Mouse (Mus musculus): ENCODE measurements around the gene Ctnnbl1. TPM values are rescaled to one million over a fixed set of nuclear protein-coding genes. Genes with fewer than 3 reads are reported as not detected.

Gene Ctnnbl1
- total RNA-seq (2023) = 10 to 100 TPM; 20.0 to 22.6 TPM

DNA sequence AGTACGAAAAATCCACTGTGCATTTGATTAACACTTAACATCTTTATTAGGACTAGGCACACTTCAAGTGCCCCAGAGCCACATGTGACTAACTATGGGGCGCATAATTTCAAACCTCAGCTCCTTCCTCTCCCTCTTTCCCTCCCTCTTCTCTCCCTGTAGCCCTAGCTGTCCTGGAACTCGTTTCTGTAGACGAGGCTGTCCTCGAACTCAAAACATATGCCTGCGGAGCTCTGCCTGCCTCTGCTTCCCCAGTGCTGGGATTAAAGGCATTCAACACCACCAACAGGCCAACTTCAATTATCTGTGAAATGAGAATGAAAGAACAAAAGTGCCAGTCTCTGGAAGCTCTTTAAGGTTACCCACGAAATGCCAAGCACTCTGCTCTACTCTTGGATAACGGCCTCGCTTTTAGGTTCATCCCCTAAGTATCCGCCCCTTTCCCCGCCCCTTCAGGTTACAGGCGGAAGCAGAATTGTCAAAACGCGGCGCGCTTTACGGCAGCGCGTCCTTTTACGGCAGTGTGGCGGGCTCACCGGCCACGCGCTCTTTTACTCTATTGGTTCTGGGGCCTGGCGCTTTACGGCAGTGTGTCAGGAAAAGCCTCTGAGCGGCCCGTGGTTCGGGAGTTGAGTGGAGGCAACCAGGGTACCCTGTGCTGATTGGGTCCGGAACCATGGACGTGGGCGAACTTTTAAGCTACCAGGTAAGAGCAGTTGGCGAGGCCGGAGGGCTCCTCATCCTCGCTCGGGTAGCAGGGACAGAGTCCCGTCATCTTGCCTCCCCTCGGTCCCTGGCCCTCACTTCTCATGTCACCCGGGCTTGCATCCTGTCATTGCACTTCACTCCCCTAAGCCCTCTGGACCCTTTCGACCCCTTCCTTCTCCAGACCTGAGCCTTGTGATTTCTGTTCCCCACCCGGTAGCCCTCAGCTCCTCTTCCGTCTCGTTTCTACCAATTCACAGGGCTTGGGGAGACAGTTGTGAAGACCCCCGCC is at the start of gene Ctnnbl1:
Gene Ctnnbl1 (plus strand): TSS at position 548 of the 997 bp plus-strand sequence.

DNA sequence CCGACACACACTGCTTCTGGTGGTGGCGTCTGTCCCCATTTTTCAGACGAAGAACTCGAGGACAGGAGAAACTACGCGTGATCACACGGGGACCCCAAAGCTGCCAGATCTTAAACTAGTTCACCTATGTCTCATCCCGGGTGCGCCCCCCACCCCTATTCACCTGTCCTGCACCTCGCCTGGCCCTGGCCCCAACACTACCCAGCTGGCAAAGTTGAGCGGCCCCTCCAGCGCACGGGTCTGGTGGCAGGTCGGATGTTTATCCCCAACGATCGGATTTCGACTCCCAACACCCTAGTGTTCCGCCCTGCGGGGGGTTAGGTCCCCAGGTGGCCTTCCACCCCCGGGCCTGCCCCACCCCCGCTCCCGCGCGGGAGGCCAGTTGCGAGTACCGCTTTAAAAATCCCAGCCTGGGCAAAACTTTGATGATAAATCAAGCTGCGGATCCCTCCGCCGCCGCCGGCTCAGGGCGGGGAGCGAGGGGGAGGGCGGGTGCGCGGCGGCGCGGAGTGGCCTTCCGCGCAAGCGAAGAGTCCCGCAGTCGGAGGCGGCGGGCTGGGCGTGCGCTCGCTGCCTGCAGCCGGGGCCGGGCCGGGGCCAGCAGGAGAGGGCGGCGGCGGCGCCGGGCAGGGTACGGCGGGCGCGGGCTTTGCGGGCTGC is 177.0 kb downstream of the Ctnnbl1 start, which contains the start of gene Vstm2l:
Gene Vstm2l (plus strand): TSS at position 549 of the 660 bp plus-strand sequence.

Other genes starting within 250 kb of the Ctnnbl1 start
- gene Nnat, start 177.3 kb upstream of the Ctnnbl1 start, total RNA-seq (2023) = not detected
- gene Blcap, start 166.1 kb upstream of the Ctnnbl1 start, total RNA-seq (2023) = 10 to 100 TPM; 34.6 to 46.1 TPM
- not detected for gene Vstm2l, start 177.3 kb downstream of the Ctnnbl1 start, total RNA-seq (2023)